Mouse (Mus musculus): ENCODE measurements around the gene Lrfn1.

GRCm38 (mm10) chr7:28417368-28417767 lies 34.4 kb upstream of the Lrfn1 start:
- peak; percentile 35 for TF ChIP-seq CTCF (IDR thresholded peaks at IDR 0.05; ENCODE audit: low read depth, low read length)
- TF ChIP-seq EP300 (IDR thresholded peaks at IDR 0.05; ENCODE audit: insufficient read depth, low read depth, low read length): no peak
- TF ChIP-seq POLR2A (IDR thresholded peaks at IDR 0.05; ENCODE audit: insufficient read depth, low read length): no peak

Data from ES-Bruce4 (cell line).